Mouse (Mus musculus): Measurements from ENCODE around the gene Gmfg. TPM values are rescaled to one million over a fixed set of nuclear protein-coding genes. Genes with fewer than 3 reads are reported as not detected.
A peak's percentile ranks its signal among the peaks of the same experiment; 100 is the strongest.

The Gmfg gene
- polyA plus RNA-seq, 1 experiment from 2014 or later: 9.6 TPM

DNA sequence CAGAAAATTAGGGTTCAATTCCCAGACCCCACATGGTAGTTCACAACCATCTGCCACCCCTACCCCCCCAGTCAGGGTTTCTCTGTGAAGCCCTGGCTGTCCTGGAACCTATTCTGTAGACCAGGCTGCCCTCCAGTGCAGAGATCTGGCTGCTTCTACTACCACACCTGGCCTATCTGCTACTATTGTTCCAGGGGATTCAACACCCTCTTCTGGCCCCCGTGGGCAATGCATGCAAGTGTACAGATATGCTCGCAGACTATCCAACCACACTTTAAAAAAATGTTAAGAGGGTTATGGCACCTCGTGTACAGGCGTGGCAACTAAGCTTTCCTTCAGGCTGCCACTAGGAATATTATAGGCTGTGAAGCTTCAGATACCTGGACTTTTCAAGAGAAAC lies 24.4 kb upstream of the Gmfg start:
- peaks cover 18% of the 10 kb centered on the region for H3K4me1 ChIP-seq (replicated peaks)
- H3K4me2 ChIP-seq: no peak overlapping the region
- H3K36me3 ChIP-seq: peaks cover 62% of the 10 kb centered on the region
- H3K27ac ChIP-seq: no peak overlapping the region
- H3K27me3 ChIP-seq: no peaks in the 10 kb centered on the region
- H3K9me3 ChIP-seq (replicated peaks): no peaks in the 10 kb centered on the region
- 62% methylated on average over 4 of the region's 4 CpGs for WGBS
- no peak overlapping the region for H3K9ac ChIP-seq
- H3K4me3 ChIP-seq: no peak overlapping the region
- no peak for ATAC-seq (replicated peaks; ENCODE audit: insufficient number of reproducible peaks, insufficient read depth, low FRiP score, low read depth)

DNA sequence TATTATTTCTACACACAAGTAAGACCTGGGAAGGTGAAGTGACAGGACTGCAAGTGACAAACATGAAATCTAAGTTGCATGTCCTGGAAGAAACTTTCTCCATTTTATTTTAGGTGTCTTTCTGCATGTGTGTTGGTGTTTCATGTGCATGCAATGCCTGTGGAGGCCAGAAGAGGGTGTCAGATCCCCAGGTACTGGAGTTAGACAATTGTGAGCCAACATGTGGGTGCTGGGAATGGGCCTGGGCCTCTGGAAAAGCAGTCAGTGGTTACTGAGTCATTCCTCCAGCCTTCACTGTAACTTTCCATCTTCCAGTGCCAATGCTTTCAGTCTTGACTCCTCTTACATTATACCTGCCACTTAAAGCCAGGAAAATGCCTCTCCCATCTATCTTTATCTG lies 19.9 kb upstream of the Gmfg start:
- H3K36me3 ChIP-seq: peaks cover 66% of the 10 kb centered on the region

DNA sequence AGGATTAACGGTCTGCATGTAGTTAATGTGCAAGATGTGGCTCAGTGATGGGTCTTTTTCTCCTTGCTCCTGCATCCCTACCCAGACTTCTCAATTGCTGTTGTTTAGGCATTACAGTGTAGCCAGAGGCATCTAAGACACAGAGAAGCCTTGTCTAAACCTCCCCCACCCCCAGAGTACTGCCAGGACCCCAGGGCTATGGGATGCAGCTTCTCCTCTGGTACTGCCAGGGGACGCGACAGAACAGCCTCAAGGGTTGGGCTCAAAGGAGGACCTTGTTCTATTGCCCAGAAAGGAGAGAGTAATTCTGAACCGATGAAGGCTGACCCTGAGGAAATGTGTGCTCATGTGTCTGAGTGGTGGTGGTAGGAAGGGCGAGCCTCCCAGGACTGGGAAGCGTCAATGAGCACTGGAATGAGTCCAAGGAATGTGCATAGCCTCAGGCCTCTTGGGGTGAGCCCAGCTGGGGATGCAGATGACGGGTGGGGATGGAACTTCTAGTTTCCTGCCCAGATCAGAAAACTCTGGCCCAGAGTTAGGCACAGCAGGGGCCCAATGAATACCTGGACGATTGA lies 19.1 kb upstream of the Gmfg start:
- peaks cover 67% of the 10 kb centered on the region for H3K36me3 ChIP-seq

More for the DNA sequence above, 19.9 kb upstream of the Gmfg start:
- H3K27me3 ChIP-seq: no peaks in the 10 kb centered on the region
- H3K9me3 ChIP-seq (replicated peaks): no peaks in the 10 kb centered on the region
- no peak for ATAC-seq (replicated peaks; ENCODE audit: insufficient number of reproducible peaks, insufficient read depth, low FRiP score, low read depth)
- no peak overlapping the region for H3K9ac ChIP-seq
- no peak overlapping the region for H3K4me3 ChIP-seq
- H3K4me2 ChIP-seq: no peak overlapping the region
- H3K4me1 ChIP-seq (replicated peaks): peaks cover 15% of the 10 kb centered on the region
- H3K27ac ChIP-seq: no peak overlapping the region

GRCm38 (mm10) chr7:28419416-28419815 lies 17.8 kb upstream of the Gmfg start:
- no peak overlapping the region for H3K4me3 ChIP-seq
- H3K9ac ChIP-seq: no peak overlapping the region
- WGBS: 91% methylated on average over 2 of the region's 2 CpGs
- peaks cover 61% of the 10 kb centered on the region for H3K36me3 ChIP-seq
- H3K9me3 ChIP-seq (replicated peaks): no peaks in the 10 kb centered on the region
- H3K27me3 ChIP-seq: no peaks in the 10 kb centered on the region
- peaks cover 17% of the 10 kb centered on the region for H3K4me1 ChIP-seq (replicated peaks)
- no peak overlapping the region for H3K27ac ChIP-seq
- no peak overlapping the region for H3K4me2 ChIP-seq
- ATAC-seq (replicated peaks; ENCODE audit: insufficient number of reproducible peaks, insufficient read depth, low FRiP score, low read depth): no peak

More for the DNA sequence above, 19.1 kb upstream of the Gmfg start:
- Histone ChIP-seq H3K4me3 (no peak overlapping the region), H3K9me3 (replicated peaks) (no peaks in the 10 kb centered on the region), H3K4me1 (replicated peaks) (peaks cover 15% of the 10 kb centered on the region), H3K27me3 (no peaks in the 10 kb centered on the region), H3K27ac (peak overlapping the region; percentile 72), H3K4me2 (no peak overlapping the region), H3K9ac (no peak overlapping the region)
- ATAC-seq (replicated peaks; ENCODE audit: insufficient number of reproducible peaks, insufficient read depth, low FRiP score, low read depth): peak; percentile 80
- WGBS: 39% methylated on average over 8 of the region's 8 CpGs

DNA sequence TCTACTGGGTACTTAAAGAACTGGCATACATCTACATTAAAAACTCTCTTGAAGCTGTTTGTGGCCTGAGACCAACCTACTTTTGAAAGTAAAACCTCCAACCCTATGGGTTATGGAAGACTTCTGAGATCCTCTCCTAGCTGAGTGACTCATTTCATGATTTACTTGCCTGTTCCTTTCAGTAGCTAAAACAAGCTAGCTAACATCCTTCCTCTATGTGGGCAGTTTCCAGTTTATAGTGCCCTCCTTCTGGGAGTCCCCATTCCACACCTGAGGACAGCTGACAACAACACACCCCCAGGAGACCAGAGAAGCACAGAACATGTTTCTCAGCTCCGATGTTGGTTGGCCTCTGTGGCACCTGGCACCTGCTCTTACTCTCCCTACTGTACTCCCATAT lies 14.2 kb upstream of the Gmfg start:
- Histone ChIP-seq H3K27me3 (no peaks in the 10 kb centered on the region), H3K4me1 (replicated peaks) (peaks cover 25% of the 10 kb centered on the region), H3K9me3 (replicated peaks) (no peaks in the 10 kb centered on the region), H3K36me3 (peaks cover 43% of the 10 kb centered on the region), H3K4me3 (no peak overlapping the region), H3K4me2 (no peak overlapping the region), H3K27ac (no peak overlapping the region), H3K9ac (no peak overlapping the region)
- ATAC-seq (replicated peaks; ENCODE audit: insufficient number of reproducible peaks, insufficient read depth, low FRiP score, low read depth): no peak
- 96% methylated on average over 1 of the region's 1 CpGs for WGBS

DNA sequence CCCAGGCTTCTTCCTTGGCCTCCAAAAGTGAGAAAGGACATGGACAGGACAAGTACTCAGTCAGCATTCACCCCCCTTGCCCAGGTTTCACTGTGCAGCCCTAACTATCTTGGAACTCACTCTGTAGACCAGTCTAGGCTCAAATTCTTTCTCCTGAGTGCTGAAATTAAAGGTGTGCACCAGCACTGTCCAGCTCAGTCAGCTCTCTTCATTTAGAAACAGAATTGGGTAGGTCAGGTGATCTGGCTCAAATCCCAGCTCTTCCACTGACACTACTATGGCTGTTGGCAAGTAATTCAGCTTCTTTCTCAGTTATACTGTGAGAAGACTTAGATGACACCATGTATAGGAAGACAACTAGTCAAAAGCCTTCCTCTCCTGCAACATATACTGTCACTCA lies 9.5 kb upstream of the Gmfg start:
- peak; percentile 53 for ATAC-seq (replicated peaks; ENCODE audit: insufficient number of reproducible peaks, insufficient read depth, low FRiP score, low read depth)
- H3K9ac ChIP-seq: no peak overlapping the region
- no peaks in the 10 kb centered on the region for H3K27me3 ChIP-seq
- H3K36me3 ChIP-seq: peaks cover 10% of the 10 kb centered on the region
- no peak overlapping the region for H3K4me3 ChIP-seq
- H3K27ac ChIP-seq: peak overlapping the region; percentile 53
- H3K4me2 ChIP-seq: no peak overlapping the region; the same call in 1 of the 2 replicates
- peaks cover 43% of the 10 kb centered on the region for H3K4me1 ChIP-seq (replicated peaks)
- no peaks in the 10 kb centered on the region for H3K9me3 ChIP-seq (replicated peaks)

DNA sequence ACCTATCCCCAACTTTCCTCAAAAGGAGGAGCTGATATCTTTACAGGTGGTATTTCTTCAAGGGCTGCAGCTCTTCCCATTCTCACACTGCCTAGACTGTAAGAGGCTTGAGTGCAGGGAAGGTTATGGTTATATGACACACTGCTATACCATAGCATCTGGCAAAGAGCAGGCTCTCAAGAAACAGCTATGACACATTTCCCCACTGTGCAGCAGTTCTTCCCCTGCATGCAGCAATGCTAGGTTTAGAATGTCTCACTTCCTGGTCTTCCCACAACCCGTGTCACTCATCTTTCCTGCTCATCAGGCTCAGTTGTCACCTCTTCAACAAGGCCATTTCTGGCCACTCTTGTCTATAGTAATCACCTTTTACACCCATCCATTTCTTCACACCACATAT lies 6.7 kb upstream of the Gmfg start:
- Histone ChIP-seq H3K27me3 (no peaks in the 10 kb centered on the region), H3K4me1 (replicated peaks) (peaks cover 68% of the 10 kb centered on the region), H3K9ac (no peak overlapping the region), H3K27ac (no peak overlapping the region), H3K36me3 (no peaks in the 10 kb centered on the region), H3K4me2 (no peak overlapping the region), H3K9me3 (replicated peaks) (no peaks in the 10 kb centered on the region), H3K4me3 (no peak overlapping the region)
- no peak for ATAC-seq (replicated peaks; ENCODE audit: insufficient number of reproducible peaks, insufficient read depth, low FRiP score, low read depth)
- 46% methylated on average over 1 of the region's 1 CpGs for WGBS

- H3K4me1 ChIP-seq (replicated peaks): peaks cover 68% of the 10 kb centered on the region
- no peaks in the 10 kb centered on the region for H3K9me3 ChIP-seq (replicated peaks)
- 62% methylated on average over 2 of the region's 2 CpGs for WGBS
- peak overlapping the region; percentile 76 for H3K27ac ChIP-seq
- no peaks in the 10 kb centered on the region for H3K36me3 ChIP-seq
- H3K27me3 ChIP-seq: no peaks in the 10 kb centered on the region
- no peak for ATAC-seq (replicated peaks; ENCODE audit: insufficient number of reproducible peaks, insufficient read depth, low FRiP score, low read depth)
- H3K4me2 ChIP-seq: no peak overlapping the region
- no peak overlapping the region for H3K4me3 ChIP-seq
- H3K9ac ChIP-seq: no peak overlapping the region
Measured at GRCm38 (mm10) chr7:28432252-28432651, 5.0 kb upstream of the Gmfg start.

DNA sequence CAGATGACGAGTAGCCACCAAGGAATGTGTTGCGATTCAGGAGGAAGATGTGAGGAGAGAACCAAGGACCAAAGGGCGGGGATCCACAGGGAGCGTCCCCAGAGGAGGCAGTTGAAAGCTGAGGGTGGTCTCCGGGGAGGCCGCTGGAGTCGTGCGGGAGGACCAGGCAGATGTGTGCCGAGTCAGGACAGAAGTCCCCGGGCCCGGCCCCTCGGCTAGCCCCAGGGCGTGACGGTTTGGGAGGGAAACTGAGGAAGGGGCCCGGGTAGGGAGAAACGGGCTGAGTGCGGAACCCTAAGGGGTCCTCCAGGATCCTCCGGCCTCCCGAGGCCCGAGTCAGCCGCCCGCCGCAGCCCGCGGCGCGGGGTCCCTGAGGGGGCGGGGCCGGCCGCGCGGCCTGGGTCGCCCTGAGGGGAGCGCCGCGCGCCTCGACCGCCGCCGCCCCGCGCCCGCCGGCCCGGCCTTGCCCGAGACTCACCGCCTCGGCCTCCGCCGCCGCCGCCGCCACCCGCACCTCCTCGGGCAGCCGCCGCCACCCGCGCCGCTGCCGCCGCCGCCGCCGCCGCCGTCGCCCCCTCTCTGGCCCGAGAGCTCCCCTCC lies 1.5 kb upstream of the Gmfg start:
- peaks cover 49% of the 10 kb centered on the region for H3K4me1 ChIP-seq (replicated peaks)
- H3K9ac ChIP-seq: peak overlapping the region; percentile 97
- under 1% methylated on average over 18 of the region's 70 CpGs for WGBS
- no peaks in the 10 kb centered on the region for H3K9me3 ChIP-seq (replicated peaks)
- peak overlapping the region; percentile 95 for H3K4me3 ChIP-seq
- peak; percentile 24 for ATAC-seq (replicated peaks; ENCODE audit: insufficient number of reproducible peaks, insufficient read depth, low FRiP score, low read depth)
- peak overlapping the region; percentile 61 for H3K27ac ChIP-seq
- no peaks in the 10 kb centered on the region for H3K27me3 ChIP-seq
- peak overlapping the region; percentile 85 for H3K4me2 ChIP-seq
- no peaks in the 10 kb centered on the region for H3K36me3 ChIP-seq

DNA sequence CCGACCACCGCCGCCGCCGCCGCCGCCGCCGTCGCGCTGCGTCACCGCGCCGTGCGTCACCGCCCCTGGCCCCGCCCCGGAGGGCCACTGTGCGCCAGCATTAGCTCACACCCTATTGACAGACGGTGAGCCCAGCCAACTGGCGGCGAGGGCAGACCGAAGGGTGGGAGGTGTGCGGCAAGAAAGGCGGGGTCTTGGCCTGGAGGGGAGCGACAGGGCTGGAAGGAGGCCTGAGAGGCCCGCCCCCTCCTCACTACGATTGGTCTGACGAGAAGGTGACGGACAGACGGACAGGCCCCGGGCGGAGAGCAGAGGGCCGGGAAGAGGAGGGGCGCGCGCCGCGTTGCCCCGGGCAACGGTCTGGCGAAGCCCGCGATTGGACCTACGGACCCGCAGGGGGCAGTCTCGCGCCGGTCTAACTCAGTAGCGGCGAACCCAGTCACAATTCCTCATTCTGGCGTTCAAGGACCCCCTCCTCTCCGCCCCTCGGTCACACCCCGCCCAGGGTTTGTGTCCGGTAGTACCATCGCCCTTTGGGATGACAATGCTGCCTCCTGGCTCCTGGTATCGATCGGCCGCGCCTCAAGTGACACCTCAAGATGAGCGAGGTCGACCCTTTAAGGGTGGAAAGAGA lies 859 bp upstream of the Gmfg start:
- no peaks in the 10 kb centered on the region for H3K9me3 ChIP-seq (replicated peaks)
- H3K27ac ChIP-seq: peak overlapping the region; percentile 81
- no peaks in the 10 kb centered on the region for H3K36me3 ChIP-seq
- H3K27me3 ChIP-seq: no peaks in the 10 kb centered on the region
- ATAC-seq (replicated peaks; ENCODE audit: insufficient number of reproducible peaks, insufficient read depth, low FRiP score, low read depth): peak; percentile 99
- peak overlapping the region; percentile 95 for H3K4me3 ChIP-seq
- peaks cover 45% of the 10 kb centered on the region for H3K4me1 ChIP-seq (replicated peaks)
- H3K9ac ChIP-seq: peak overlapping the region; percentile 97
- WGBS: under 1% methylated on average over 47 of the region's 64 CpGs
- peak overlapping the region; percentile 85 for H3K4me2 ChIP-seq

DNA sequence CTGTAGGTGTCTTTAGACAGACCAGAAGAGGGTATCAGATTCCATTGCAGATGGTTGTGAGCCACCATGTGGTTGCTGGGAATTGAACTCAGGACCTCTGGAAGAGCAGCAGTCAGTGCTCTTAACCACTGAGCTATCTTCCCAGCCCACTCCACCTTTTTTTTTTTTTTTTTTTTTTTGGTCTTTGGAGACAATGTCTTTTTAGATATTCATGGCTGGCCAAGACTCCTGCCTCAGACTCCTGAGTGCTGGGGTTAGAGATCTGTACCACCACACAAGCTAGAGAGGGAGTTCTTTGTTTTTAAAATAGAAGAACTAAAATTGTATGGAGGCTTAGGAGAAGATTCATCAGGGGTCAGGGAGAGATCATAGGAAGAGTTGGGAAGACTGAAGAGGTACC lies 717 bp downstream of the Gmfg start:
- Histone ChIP-seq H3K9me3 (replicated peaks) (no peaks in the 10 kb centered on the region), H3K9ac (no peak overlapping the region), H3K27me3 (no peaks in the 10 kb centered on the region), H3K4me1 (replicated peaks) (peaks cover 30% of the 10 kb centered on the region), H3K27ac (no peak overlapping the region), H3K36me3 (no peaks in the 10 kb centered on the region), H3K4me3 (no peak overlapping the region), H3K4me2 (no peak overlapping the region)
- no peak for ATAC-seq (replicated peaks; ENCODE audit: insufficient number of reproducible peaks, insufficient read depth, low FRiP score, low read depth)

DNA sequence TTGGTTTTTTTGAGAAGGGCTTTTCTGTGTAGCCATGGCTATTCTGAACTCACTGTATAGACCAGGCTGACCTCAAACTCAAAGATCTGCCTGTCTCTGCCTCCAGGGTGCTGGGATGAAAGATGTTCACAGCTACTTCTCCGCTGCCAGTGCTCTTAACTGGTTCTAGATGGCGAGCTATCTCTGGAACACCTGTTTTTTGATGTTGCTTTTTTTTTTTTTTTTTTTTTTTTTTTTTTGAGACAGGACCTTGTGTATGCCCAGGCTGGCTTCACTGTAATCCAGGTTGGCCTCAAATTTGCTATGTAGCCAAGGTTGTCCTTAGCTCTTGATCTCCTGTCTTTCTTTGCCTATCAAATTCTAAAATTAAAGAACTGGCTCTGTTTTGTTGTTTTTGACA lies 1.5 kb downstream of the Gmfg start:
- 79% methylated on average over 2 of the region's 2 CpGs for WGBS

More for the DNA sequence above, 1.5 kb downstream of the Gmfg start:
- Histone ChIP-seq H3K4me2 (no peak overlapping the region), H3K9ac (no peak overlapping the region), H3K27ac (no peak overlapping the region), H3K9me3 (replicated peaks) (no peaks in the 10 kb centered on the region), H3K4me3 (no peak overlapping the region), H3K36me3 (no peaks in the 10 kb centered on the region), H3K27me3 (no peaks in the 10 kb centered on the region), H3K4me1 (replicated peaks) (peaks cover 22% of the 10 kb centered on the region)
- ATAC-seq (replicated peaks; ENCODE audit: insufficient number of reproducible peaks, insufficient read depth, low FRiP score, low read depth): no peak
